Mouse (Mus musculus): ENCODE results near the gene Rreb1.
"Not testable (repeated sequence)": the region's sequence is repeated elsewhere in the genome, so short reads cannot be mapped to it uniquely, and the experiment has no call there.

Rreb1 gene

DNA sequence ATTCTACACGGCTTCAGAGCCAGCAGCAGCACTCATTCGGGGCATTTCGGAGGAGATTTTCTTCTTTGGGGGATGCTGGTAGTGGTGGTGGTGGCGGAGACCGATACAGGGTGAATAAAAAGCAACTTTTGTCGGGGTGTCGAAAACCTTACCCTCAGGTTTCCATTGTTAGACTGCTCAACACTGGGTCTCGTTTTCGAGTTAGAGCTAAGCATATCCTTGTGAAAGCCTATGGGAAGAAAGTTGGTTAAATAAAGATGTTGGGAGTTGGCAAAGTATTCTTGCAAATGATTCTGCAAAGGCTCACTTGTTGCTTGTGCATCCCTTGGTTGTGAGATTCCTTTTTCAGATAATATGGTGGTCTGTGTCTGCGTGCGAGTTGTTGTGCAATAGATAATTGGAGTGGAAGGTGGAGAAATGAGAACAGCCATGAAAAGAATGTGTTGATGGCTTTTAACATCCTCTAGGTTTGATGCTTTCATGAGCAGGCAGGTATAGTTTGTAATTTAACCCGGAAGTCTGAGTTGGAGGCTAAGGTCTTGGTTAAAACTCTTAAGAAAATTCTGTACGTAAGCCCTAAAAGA is 49.9 kb downstream of the Rreb1 start:
- no peak for DNase-seq

DNA sequence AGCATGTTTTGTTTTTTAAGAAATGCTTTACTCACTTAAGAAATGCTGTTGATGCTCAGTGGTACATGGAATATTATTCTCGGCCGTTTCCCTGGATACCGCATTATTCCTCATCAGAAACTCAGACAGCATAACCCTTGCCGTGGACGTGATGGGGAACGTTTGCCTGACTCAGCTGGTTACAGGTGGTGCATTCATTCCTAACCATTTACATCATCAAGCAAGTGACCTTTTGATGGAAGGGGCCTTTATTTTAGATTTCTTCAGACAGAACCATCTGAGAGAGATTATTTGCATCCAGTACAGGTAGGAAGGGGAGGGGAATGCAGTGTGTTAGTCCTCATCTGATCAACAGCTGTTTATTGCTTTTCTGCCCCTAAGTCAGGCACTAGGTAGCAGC is 50.7 kb downstream of the Rreb1 start:
- DNase-seq = no peak

DNA sequence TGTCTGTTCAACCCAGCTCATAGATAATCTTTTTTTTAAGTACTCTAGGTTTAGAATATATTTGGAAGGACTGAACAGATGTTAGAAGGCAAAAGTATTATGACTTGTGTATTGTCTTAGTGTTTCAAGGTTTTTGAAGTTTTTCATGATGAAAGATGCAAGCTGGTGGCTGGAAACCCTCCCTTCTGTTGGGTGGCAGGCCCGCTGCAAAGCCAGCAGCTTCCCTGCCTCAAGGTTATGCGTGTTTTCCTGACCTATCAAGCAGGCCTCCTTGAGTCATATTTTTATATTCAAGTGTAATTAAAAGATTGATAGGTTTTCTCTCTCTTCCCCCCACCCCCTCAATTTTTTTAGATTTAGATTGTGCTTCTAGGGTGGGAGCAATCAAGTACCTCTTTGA is 52.1 kb downstream of the Rreb1 start:
- DNase-seq = no peak

DNA sequence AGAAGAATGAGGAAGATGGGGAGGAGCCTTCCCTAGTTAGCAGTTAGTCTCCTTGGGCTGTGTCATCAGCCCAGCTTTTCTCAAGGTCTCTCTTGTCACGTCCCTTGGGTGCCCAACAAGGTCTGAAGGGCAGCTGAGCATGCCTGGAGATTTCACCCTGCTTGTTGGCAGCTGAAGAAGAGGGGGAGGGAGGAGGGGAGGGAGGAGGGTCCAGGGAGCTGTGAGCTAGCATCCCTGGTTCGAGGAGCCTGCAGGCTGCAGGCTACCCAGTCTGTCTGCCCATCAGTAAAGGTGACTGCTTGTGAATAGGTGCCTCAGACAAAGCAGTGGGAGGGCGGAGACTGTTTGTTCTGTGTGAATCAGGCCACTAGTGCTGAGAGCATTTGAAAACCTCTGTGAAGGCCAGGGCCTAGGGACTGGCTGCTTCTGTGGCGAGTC is 52.7 kb downstream of the Rreb1 start:
- peak; percentile 72 to 84 for DNase-seq

DNA sequence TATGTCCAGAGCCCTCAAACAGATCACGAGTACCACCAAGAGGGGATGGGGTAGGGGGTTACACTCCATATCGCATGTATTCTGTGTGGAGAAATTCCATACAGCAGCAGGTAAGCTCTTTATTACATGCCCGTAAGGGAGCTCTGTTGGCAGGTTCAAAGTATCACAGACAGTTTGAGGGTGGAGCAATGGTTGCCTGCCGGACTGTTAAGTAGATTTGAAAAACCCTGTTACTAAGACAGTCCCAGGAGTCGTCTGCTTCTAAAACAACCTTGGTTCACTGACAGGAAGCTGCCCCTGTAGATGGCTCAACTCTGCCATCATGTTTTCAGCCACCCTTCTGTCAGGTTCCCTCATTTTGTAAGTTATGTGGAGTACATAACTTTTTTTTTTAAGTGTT is 54.3 kb downstream of the Rreb1 start:
- DNase-seq = no peak

DNA sequence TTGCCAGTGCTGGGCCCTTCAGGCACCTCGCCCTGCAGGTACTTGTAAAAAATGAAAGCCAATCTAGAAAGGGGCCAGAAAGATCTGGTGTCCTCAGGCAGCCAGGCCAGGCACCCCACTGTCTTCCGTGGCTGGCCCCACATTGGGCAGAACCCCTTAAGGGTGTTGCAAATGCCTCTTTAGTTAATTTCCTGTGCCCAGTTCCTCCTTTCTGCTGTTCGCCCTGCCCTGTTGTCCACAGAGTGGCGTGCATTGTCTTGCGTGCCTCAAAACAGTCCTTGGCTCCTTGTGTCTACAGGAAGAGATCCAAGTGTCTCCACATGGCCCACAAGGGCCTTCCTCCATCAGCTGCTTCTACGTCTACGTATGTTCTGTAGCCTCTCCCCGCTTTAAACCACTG is 55.3 kb downstream of the Rreb1 start:
- peak; percentile 64 to 74 for DNase-seq

DNA sequence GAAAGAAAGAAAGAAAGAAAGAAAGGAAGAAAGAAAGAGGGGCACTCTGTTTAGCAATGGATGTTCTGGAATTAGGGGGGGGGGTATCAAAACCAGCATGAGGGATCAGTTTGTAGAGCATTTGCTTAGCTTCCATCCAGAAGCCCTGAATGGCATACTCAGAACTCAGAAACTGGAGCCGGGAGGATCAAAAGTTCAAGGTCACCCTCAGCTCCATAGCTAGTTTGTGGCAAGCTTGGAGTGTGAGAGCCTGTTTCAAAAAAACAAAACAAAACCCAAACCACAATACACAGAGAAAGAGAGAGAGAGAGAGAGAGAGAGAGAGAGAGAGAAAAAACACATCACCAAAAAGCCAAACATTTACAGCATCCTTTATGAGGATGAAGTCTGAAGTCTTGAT is 57.1 kb downstream of the Rreb1 start:
- DNase-seq = no peak

DNA sequence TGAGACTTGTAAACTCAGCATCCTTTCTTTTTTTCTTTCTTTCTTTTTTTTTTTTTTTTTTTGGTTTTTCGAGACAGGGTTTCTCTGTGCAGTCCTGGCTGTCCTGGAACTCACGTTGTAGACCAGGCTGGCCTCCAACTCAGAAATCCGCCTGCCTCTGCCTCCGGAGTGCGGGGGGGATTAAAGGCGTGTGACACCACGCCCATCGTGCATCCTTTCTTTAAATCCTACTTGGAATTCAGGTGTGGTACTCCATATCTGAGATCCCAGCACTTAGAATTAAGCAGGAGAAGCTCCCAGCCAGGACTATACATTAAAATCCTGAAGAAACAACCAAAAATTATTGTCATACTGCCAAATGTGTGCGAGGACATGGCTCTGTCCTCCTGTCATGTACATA is 57.6 kb downstream of the Rreb1 start:
- DNase-seq = not testable (repeated sequence)

DNA sequence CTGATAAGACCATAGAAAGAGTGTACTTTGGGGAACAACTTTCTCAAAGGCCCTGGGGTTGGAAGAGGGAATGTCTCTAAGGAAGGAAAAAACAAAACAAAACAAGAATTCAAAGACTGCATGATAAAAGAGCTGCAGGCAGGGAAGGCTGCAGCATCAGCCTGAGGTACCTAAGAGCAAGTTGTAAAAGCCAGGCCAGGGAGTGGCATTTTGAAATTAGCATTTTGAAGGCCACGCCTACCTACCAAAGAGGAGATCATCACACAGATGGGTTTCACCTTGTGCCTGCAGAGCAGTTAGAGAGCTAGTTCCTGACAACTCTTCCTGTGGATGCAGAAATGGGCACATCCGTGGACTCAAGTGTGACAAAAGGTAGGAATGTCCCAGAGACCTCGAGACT is 59.2 kb downstream of the Rreb1 start:
- no peak for DNase-seq

DNA sequence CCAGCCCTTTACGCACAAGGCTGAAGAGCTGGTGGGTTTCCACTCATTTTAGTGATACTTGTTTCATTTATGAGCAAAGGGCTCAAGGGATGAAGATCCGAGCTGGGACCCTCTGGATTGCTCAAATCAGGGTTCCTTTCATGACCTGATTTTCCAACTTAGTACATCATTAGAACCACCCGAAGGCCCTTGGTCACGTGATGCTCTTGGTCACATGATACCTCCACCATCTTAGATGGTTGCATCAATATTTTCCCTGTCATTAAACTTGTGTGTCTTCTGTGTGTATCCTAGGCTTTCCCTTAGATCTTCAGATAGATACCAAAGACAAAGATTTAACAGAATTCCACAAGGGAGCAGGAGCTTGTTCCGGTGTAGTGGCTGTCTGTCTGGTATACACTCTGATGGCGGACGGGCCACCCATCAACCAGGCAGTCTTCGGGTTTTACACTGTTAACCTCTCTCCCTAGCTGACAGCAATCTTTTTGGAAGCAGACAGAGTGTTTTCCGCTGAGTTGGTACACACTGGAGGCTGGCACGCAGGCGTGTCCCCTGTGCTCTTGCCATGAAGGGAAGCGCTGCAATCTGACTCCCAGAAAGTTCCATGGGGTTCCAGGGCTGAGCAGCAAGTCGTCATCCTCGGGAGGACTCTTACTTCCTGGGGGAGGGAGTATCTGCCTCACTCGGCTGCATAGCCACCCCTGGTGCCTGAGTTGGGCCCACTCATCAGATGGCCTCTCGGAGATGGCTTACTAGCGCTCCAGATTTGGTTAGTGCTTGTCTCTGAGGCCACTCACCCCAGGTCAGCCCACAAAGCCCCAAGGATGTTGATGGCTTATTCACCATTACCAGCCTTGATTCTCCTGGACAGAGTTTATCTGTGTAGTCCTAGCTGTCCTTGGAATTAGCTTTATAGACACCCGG is 60.3 kb downstream of the Rreb1 start:
- no peak for DNase-seq

DNA sequence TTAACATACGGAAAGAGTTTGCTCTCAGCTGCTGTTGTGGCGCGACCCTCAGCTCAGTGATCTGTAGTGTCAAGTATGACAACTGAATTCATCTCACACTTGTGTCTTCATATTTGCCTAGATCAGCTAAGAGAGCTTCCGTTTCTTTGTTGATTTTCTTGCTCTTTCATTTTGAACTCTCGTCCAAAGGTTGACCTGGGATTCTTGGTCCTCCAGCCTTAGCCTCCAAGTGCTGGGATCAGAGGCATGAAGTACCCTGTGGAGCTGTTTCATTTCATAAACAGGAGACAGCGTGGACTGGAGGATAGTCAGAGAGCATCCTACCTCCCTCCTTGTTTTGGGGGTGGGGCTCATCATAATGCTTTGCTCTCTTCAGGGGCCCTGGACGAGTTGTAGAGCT is 65.0 kb downstream of the Rreb1 start:
- no peak for DNase-seq

DNA sequence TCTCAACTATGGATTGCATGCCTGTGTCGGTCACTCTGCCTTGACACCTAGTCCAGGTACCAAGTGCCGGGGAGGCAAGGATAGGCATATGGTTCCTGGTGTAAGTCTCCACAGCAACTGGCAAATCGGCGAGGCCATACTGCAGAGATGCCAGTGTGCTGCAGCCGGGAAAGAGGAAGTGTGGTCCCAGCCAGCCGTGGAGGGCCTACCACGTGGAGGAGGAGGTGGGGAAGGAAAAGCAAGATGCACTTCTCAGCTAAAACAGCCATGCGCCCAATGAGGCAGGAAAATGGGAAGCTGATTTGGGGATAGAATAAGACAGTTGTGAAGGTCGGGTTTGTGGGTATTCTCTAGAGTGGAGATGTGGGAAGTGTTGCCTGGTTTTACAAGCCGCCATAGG is 65.6 kb downstream of the Rreb1 start:
- peak; percentile 35 to 45 for DNase-seq

DNA sequence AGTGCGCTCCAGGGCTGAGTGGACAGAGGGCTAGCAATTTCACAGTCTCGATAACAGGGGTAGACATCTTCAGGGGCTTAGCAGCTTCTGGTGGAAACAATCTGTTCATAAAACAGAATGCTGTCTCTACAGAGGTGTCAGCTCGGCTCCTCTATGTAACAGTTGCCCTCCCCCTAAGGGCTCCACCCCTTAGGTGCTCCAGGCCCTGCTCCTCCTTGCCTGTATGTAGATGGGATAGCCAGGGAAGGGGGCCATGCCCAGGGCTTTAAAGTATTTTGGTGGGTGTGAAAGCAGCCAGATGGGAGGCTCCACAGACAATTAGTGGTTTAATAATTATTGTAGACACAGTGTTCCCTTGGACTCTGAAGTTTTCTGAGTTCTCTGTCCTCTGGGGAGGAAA is 67.0 kb downstream of the Rreb1 start:
- no peak for DNase-seq

DNA sequence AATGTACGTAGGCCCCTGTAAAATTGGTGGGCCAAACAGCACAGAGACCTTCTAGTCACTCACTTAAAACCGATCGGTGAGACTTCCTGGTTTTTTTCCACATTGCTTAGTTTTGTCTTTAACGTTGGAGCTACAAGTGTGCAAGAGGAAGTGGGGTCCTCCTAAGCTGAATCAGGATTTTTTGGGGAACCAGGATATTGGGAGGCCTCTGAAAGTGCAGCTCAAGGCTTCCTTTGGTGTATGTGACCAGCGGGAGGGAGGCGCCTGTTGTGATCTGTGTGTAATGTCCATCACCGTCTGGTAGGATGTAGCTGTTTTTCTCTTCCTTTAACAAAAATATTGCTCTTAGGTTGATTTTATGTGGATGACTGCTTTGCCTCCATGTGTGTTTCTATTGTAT is 67.4 kb downstream of the Rreb1 start:
- DNase-seq = no peak

DNA sequence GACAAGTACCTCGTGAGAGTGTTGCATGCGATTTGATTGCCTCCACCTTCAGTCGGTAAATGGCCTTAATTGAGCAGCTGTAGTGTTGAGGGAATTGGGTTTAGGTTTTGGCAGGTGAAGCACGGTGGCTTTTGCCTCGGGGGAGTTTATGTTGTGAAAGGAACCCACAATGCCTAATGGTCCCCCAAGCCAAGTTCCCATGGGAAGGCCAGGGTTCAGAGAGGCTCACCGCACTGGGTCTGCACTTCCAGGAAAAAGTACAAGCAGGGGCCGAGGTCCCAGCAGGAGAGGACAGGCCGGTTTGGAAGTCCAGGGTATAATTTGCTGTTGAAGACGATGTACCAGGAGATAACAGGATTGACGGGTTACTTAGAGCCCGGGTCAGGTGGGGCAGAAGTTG is 68.3 kb downstream of the Rreb1 start:
- no peak for DNase-seq

DNA sequence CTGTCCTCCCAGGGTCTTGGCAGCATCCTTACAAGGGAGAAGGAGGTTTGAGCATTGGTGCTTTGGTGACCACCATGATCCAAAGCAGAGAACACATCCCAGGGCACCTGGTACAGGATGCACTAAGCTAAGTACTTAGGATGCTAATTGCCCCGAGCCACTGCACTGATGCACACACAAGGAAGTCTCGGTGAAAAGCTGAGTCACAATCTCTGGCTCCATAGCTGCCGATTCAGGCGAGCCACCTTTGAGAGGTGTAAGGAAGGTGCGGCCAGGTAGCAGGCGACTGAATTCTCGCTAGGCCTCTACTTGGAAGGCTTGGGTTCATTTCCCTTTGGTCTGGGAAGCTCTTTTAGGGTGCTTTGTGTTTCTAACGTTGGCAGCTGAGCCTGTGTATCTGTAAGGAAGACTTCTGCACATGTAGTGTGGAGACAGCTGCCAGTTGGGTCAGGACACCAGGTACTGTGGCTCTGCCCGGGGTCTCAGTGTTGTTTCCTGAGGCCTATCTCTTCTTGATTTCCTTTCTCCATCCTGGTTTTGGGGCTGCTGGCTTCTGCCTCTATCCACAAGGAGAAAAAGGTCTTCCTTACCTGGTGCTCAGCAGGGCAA is 68.9 kb downstream of the Rreb1 start:
- peak in 1 of 2 experiments; percentile 53 for DNase-seq

DNA sequence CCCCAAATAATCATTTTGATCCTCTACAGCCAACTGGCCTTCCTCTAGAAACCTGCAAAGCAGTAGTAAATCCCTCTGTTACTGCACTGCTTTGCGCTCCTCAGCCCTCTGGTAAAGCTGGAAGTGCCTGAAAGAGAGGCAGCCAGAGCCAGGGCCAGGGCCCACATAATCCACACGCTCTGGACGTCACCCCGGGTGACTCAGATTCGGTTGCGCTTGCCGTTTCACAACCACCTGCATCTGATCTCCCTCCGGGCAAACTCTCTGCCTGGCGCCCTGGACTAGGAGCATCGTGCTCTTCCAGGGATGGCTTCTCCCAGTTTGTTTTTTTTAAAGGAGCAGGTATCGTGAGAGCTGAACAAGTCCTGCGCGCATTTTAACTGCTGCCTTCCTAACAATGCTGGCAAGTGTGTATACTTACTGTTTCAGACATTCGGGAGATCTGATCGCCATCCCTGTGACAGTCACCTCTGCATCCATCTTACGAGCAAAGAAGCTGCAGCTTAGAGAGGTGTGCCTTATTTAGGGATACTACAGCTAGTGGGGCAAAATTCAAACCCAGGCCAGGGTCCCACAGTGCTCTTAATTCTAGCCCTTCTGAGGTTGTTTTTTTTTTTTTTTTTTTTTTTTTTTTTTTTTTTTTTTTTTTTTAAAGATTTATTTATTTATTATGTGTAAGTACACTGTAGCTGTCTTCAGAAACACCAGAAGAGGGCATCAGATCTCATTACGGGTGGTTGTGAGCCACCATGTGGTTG is 69.6 kb downstream of the Rreb1 start:
- DNase-seq = peak; percentile 74 to 80

DNA sequence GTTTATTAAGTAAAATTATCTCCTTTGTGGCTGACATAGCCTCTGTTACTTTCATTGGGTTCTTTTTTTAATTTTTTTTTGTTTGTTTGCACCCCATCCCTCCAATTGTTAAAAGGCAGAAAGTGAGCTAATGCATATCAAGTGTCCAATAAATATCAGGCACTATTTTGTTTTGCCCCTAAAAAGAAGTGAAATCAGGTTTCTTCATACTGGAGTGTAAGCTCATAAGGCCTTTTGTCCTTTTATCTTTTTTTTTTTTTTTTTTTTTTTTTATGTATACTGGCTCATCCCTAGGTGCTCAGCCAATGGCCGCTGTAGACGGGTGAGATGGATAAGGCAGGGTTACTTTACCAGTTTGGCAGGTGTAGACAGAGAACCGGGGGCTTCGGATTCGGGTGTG is 70.2 kb downstream of the Rreb1 start:
- DNase-seq = no peak

DNA sequence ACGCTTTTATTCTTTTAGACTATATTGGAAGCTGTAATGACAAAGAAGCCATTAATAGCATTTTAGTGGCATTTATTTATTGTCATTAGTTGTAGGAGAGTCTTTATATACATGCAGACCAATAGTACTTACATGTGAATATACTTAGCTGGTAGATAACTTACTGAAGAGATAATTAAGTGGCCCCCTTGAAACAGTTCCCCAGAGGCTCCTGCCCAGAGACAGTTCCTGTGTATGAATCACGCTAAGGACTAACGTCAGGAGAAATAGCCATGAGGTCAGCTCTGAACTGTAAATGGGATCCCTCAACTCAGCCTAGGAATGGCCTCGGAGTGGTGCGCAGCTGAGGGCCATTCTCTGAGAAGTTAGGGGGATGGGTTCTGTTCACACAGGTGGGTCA is 73.4 kb downstream of the Rreb1 start:
- DNase-seq = no peak

DNA sequence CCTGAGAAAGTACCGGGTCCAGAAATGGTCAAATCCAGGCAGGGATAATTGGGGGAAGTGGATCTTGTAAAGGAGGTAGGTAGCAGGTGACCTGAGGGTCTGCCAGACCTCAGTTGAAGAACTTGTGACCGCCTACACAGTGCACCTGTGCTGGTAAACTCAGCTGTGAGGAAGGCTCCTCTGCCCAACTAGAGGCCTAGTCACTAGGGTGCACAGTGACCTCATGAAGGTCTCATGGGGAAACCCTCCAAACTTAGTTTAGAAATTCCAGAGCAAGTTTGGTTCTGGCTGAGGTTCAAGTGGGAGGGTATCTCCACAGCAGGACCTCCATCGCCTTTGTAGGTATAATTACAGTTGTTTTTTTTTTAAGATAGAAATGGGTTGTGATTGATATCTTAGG is 74.7 kb downstream of the Rreb1 start:
- DNase-seq = no peak

DNA sequence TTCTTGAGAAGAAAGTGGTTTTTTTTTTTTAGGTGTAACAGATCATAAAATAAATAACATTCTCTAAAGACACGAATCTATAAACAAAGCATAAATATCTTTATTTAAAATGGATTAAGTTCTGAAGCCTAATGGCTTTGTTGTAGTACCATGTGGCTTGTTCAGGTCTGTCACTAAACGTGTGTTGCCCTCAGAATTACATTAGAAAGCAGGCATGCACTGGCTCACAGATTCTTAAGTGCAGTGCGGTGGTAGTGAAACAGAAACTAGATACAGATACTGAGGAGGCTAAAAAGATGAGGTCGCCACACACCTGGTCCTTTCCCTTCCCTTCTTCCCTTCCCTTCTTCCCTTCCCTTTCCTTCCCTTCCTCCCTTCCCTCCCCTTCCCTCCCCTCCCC is 75.2 kb downstream of the Rreb1 start:
- DNase-seq = no peak

DNA sequence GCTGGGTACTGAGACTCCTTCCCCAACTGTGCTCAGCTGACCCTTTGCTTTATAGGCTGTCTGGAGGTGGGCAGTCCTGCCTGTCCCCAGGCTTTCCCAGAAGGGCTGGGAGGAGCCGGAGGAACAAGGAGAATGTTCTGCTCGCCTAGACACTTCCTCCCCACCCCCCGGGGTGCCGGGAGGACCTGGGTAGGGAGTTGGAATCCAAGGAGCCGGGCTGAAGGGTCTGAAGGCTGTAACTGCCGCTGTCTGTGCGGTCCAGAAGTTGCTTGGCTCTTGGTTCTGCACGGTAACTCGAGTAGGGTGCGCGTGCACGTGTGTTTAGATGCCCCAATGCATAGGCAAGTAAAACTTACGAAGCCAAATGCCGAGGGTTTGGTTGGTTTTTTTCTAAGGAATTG is 75.8 kb downstream of the Rreb1 start:
- peak; percentile 73 to 85 for DNase-seq

Data from lung, adult 18-20 months (tissue).